Mouse (Mus musculus) heart, embryonic 11.5 days (tissue): Measurements from ENCODE around the gene Olfr96. TPM values are rescaled to one million over a fixed set of nuclear protein-coding genes. Genes with fewer than 3 reads are reported as not detected.

Experiments
- polyA plus RNA-seq: library from polyadenylated mRNA; unstranded; fragments of >200 nt; fragmentation: Nextera tagmentation; extraction: Ambion mirVana; gene quantifications from 2 replicates; pipeline ENCODE4 v1.2.1, GENCODE M21; 2014

Olfr96 gene
- polyA plus RNA-seq, 1 experiment from 2014 or later = not detected

Other genes starting within 250 kb of the Olfr96 start
- not detected in 2 replicates for gene 2410137M14Rik, start 238.9 kb upstream of the Olfr96 start, polyA plus RNA-seq
- 0.24 and 0.49 TPM in 2 replicates for gene H2-M5, start 230.6 kb upstream of the Olfr96 start, polyA plus RNA-seq
- gene Zfp57, start 219.0 kb upstream of the Olfr96 start, polyA plus RNA-seq = 66.7 and 70.1 TPM in 2 replicates
- gene Mog, start 196.7 kb upstream of the Olfr96 start, polyA plus RNA-seq = 0.25 TPM in 1 of 2 replicates, not detected in the other
- 4.4 and 6.0 TPM in 2 replicates for gene Gabbr1, start 174.2 kb upstream of the Olfr96 start, polyA plus RNA-seq
- not detected in 2 replicates for gene Olfr90, start 131.6 kb upstream of the Olfr96 start, polyA plus RNA-seq
- gene Olfr91, start 121.9 kb upstream of the Olfr96 start, polyA plus RNA-seq = not detected in 2 replicates
- not detected in 2 replicates for gene Olfr92, start 100.1 kb upstream of the Olfr96 start, polyA plus RNA-seq
- not detected in 2 replicates for gene Olfr93, start 58.7 kb upstream of the Olfr96 start, polyA plus RNA-seq
- gene Ubd, start 26.3 kb upstream of the Olfr96 start, polyA plus RNA-seq = not detected in 2 replicates
- not detected in 2 replicates for gene Olfr94, start 19.2 kb upstream of the Olfr96 start, polyA plus RNA-seq
- gene Olfr95, start 7.0 kb upstream of the Olfr96 start, polyA plus RNA-seq = not detected in 2 replicates
- gene Olfr97, start 17.2 kb downstream of the Olfr96 start, polyA plus RNA-seq = not detected in 2 replicates
- gene Olfr98, start 43.6 kb downstream of the Olfr96 start, polyA plus RNA-seq = not detected in 2 replicates
- 0.55 and 0.72 TPM in 2 replicates for gene H2-M3, start 50.1 kb downstream of the Olfr96 start, polyA plus RNA-seq
- not detected in 2 replicates for gene Olfr99, start 63.3 kb downstream of the Olfr96 start, polyA plus RNA-seq
- not detected in 2 replicates for gene Olfr101, start 84.2 kb downstream of the Olfr96 start, polyA plus RNA-seq
- not detected in 2 replicates for gene Olfr102, start 96.9 kb downstream of the Olfr96 start, polyA plus RNA-seq
- not detected in 2 replicates for gene Olfr103, start 119.6 kb downstream of the Olfr96 start, polyA plus RNA-seq
- not detected in 2 replicates for gene Olfr104-ps, start 139.4 kb downstream of the Olfr96 start, polyA plus RNA-seq
- gene Olfr105-ps, start 158.9 kb downstream of the Olfr96 start, polyA plus RNA-seq = not detected in 2 replicates
- gene Olfr106-ps, start 170.2 kb downstream of the Olfr96 start, polyA plus RNA-seq = not detected in 2 replicates
- not detected in 2 replicates for gene Olfr107, start 179.1 kb downstream of the Olfr96 start, polyA plus RNA-seq
- not detected in 2 replicates for gene Olfr108, start 225.3 kb downstream of the Olfr96 start, polyA plus RNA-seq
- gene Olfr109, start 238.8 kb downstream of the Olfr96 start, polyA plus RNA-seq = not detected in 2 replicates